Mouse (Mus musculus) stomach, embryonic 15.5 days (tissue): Measurements from ENCODE around the gene Dgcr2. TPM values are rescaled to one million over a fixed set of nuclear protein-coding genes. Genes with fewer than 3 reads are reported as not detected.

ENCODE experiments used
- ATAC-seq: fragments of 200-750 bp; cut with Nextera tagmentation; 2 replicates; pipeline ENCODE4 v1.8.0; 2017; ENCODE audit warnings: low read depth, moderate number of reproducible peaks, moderate TSS enrichment; ENCODE audit not compliant: insufficient read depth, low FRiP score
- H3K27ac ChIP-seq: fragments of 300-500 bp; sonication (generic); 2 replicates; pipeline ENCODE4 v1.5.1; 2015; ENCODE audit warnings: mild to moderate bottlenecking, inconsistent platforms
- H3K27me3 ChIP-seq: fragments of 300-500 bp; sonication (generic); replicated peaks from 2 replicates; pipeline ENCODE4 v1.6.1; 2015; ENCODE audit warnings: inconsistent platforms
- H3K36me3 ChIP-seq: fragments of 300-500 bp; sonication (generic); 2 replicates; pipeline ENCODE4 v1.6.1; 2015; ENCODE audit warnings: inconsistent platforms
- H3K4me1 ChIP-seq: fragments of 300-500 bp; sonication (generic); 2 replicates; pipeline ENCODE4 v1.6.1; 2015; ENCODE audit warnings: inconsistent platforms
- H3K4me2 ChIP-seq: fragments of 300-500 bp; sonication (generic); 2 replicates; pipeline ENCODE4 v1.6.1; 2015; ENCODE audit warnings: mild to moderate bottlenecking, inconsistent platforms
- H3K4me3 ChIP-seq: fragments of 300-500 bp; sonication (generic); replicated peaks from 2 replicates; pipeline ENCODE4 v1.5.1; 2015; ENCODE audit warnings: inconsistent platforms
- H3K9ac ChIP-seq: fragments of 300-500 bp; sonication (generic); 2 replicates; pipeline ENCODE4 v1.6.1; 2015; ENCODE audit warnings: inconsistent platforms
- H3K9me3 ChIP-seq: fragments of 300-500 bp; sonication (generic); 2 replicates; pipeline ENCODE4 v1.6.1; 2016; ENCODE audit warnings: inconsistent platforms
- WGBS: fragments of 180-500 bp; shearing (Covaris S2); methylation state at CpG from one replicate; pipeline ENCODE4 v1.1.7; 2015; 5-methylcytosine and 5-hydroxymethylcytosine counted together
- polyA plus RNA-seq: library from polyadenylated mRNA; unstranded; fragments of >200 nt; fragmentation: Nextera tagmentation; extraction: Ambion mirVana; gene quantifications from 2 replicates; pipeline ENCODE4 v1.2.1, GENCODE M21; 2015

Dgcr2 gene
- polyA plus RNA-seq, result 74.6 and 80.5 TPM in 2 replicates

- WGBS, result 88% methylated on average over 14 of the region's 14 CpGs
- Histone ChIP-seq H3K4me2 (no peak within 1 kb of the TSS), H3K27ac (no peak within 1 kb of the TSS), H3K4me3 (no peak within 1 kb of the TSS), H3K27me3 (no peaks in the 10 kb centered on the region), H3K9ac (no peak within 1 kb of the TSS), H3K36me3 (peaks cover 42% of the 10 kb centered on the region), H3K9me3 (no peaks in the 10 kb centered on the region), H3K4me1 (no peaks in the 10 kb centered on the region)
- ATAC-seq, result no peak
Measured at GRCm38 (mm10) chr16:17898462-17898861, at the start of gene Dgcr2, which contains the start of gene Tssk2. Gene Dgcr2 (minus strand): TSS chr16:17898562. Gene Tssk2 (plus strand): TSS chr16:17898637.

DNA sequence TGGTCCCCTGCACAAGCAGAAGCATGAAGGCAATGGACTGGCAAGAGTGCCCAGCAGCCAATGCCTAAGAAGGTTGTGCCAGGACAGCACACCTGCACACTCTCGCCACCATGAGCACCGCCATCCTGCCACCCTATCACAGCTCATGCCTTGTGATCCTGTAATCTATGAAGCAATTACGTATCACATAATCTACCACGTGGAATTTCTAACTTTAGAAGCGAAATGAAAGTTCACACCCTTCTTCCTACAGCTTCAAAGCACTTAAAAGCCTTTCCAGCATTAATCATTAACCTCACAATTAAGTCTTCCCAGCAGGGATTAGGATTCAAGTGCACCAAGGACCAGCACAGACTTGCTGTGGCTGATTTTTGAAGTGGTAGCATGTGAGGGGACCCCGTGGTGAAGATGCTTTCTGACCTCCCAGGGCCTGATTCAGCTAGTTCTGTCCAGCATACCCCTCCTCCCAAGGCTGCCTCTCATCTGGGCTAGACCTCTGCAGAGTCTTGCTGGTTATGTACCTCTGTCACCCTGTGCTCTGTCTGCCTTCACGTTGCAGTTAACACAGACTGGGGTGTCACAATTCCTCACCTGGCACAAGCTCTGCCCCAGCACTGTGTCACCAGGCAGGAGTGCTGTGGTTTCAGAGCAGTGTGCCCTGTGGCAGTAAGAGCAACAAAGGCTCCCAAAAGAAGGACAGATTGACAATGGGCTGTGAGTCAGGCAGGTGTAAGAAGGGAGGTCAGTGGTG lies 46.9 kb upstream of the Dgcr2 start:
- Histone ChIP-seq H3K4me2 (peak overlapping the region; percentile 9; the same call in 1 of the 2 replicates), H3K27me3 (no peaks in the 10 kb centered on the region), H3K9ac (no peak overlapping the region), H3K36me3 (no peaks in the 10 kb centered on the region), H3K4me1 (no peaks in the 10 kb centered on the region), H3K4me3 (no peak overlapping the region), H3K9me3 (no peaks in the 10 kb centered on the region), H3K27ac (0 out of 2 replicates have a peak overlapping the region, but pooled peaks have one; percentile 40)
- WGBS, result 46% methylated on average over 7 of the region's 7 CpGs
- peak; percentile 39; the same call in 1 of the 2 replicates for ATAC-seq

GRCm38 (mm10) chr16:17943466-17943865 lies 45.1 kb upstream of the Dgcr2 start:
- ATAC-seq, result no peak
- H3K36me3 ChIP-seq, result no peaks in the 10 kb centered on the region
- 62% methylated on average over 8 of the region's 8 CpGs for WGBS
- H3K4me3 ChIP-seq, result no peak overlapping the region
- H3K9ac ChIP-seq, result no peak overlapping the region
- H3K27me3 ChIP-seq, result no peaks in the 10 kb centered on the region
- peaks cover 11% of the 10 kb centered on the region for H3K4me1 ChIP-seq
- no peak overlapping the region for H3K27ac ChIP-seq
- H3K9me3 ChIP-seq, result no peaks in the 10 kb centered on the region
- H3K4me2 ChIP-seq, result no peak overlapping the region

DNA sequence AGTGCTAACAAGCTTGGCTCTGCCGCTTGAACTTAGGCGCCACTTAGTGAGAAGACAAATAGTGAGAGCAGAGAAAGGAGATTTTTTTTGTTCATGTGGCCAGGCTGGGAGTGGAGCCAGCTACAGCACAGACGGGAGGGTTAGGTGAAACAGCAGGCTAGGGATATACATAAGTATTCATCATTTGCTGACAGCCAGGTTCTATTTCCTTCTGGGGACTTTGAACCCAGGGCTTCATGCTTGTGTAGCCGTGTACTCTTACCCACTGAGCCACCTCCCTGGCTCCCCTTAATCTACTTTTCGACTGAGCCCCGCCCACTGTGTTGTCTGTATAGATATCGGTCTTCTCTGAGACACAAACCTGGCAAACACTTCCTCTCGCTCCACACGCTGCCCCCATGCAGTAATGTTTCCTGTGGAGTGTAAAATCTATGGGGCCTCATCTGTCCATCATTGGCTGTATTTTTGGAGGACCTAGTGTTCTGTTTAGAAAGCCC lies 40.9 kb upstream of the Dgcr2 start:
- Histone ChIP-seq H3K9ac (no peak overlapping the region), H3K9me3 (no peaks in the 10 kb centered on the region), H3K4me2 (peak overlapping the region; percentile 19; the same call in 1 of the 2 replicates), H3K27me3 (no peaks in the 10 kb centered on the region), H3K4me1 (peaks cover 13% of the 10 kb centered on the region), H3K36me3 (no peaks in the 10 kb centered on the region), H3K27ac (peak overlapping the region; percentile 72), H3K4me3 (no peak overlapping the region)
- 28% methylated on average over 9 of the region's 9 CpGs for WGBS
- ATAC-seq, result peak; percentile 81

DNA sequence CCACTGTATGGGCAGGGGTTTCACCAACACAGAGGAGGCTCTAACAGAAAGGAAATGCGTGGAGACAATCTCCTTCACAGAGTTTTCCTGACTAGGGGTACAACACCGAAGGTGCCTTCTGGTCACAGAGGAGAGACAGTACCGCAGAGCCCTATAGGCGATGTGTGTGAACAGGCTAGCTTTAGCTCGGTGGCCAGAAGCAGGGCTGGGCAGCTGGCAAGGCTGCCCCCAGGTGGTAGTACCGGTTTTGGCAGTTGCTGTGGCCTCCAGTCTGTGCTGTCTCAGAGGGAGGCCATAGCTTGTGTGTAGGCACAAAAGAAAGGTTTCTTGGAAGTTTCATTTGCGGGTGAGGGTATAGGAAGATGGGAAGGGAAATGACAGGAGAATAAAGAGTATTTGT lies 40.5 kb upstream of the Dgcr2 start:
- H3K9me3 ChIP-seq, result no peaks in the 10 kb centered on the region
- H3K4me1 ChIP-seq, result peaks cover 13% of the 10 kb centered on the region
- WGBS, result 10% methylated on average over 7 of the region's 7 CpGs
- no peaks in the 10 kb centered on the region for H3K36me3 ChIP-seq
- H3K27me3 ChIP-seq, result no peaks in the 10 kb centered on the region
- peak; percentile 89 for ATAC-seq
- peak overlapping the region; percentile 19; the same call in 1 of the 2 replicates for H3K4me2 ChIP-seq
- no peak overlapping the region for H3K9ac ChIP-seq
- no peak overlapping the region for H3K4me3 ChIP-seq
- peak overlapping the region; percentile 72 for H3K27ac ChIP-seq

- Histone ChIP-seq H3K36me3 (no peaks in the 10 kb centered on the region), H3K27me3 (no peaks in the 10 kb centered on the region), H3K4me2 (no peak overlapping the region), H3K4me3 (no peak overlapping the region), H3K4me1 (peaks cover 13% of the 10 kb centered on the region), H3K9ac (no peak overlapping the region), H3K9me3 (no peaks in the 10 kb centered on the region), H3K27ac (no peak overlapping the region)
- ATAC-seq, result no peak
- 65% methylated on average over 7 of the region's 7 CpGs for WGBS
Measured at GRCm38 (mm10) chr16:17938187-17938586, 39.8 kb upstream of the Dgcr2 start.

- Histone ChIP-seq H3K36me3 (no peaks in the 10 kb centered on the region), H3K9ac (no peak overlapping the region), H3K4me1 (peaks cover 13% of the 10 kb centered on the region), H3K27ac (no peak overlapping the region), H3K9me3 (no peaks in the 10 kb centered on the region), H3K27me3 (no peaks in the 10 kb centered on the region), H3K4me3 (no peak overlapping the region), H3K4me2 (no peak overlapping the region)
- WGBS, result 80% methylated on average over 10 of the region's 10 CpGs
- no peak for ATAC-seq
Measured at GRCm38 (mm10) chr16:17936776-17937175, 38.4 kb upstream of the Dgcr2 start.

DNA sequence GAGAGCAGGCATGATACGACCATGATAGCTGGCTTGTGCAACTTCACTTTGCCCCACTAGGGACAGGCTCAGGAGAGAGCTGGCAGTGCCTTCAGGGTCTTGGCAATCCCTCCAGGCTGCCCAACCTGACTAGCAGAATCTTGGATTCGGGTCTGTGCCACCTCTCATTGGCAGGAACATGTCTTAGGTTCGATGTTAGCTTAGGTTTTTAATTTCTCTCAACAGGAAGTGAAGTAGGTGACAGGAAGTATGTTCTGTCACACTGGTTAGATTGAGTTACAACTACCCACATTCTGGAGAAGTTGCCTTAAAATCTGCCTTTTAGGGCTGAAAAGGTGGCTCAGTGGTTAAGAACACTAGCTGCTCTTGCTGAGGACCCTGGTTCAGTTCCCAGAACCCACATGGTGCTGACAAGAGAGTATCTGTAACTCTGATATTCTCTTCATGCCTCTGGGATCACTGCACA lies 36.1 kb upstream of the Dgcr2 start:
- Histone ChIP-seq H3K9me3 (no peaks in the 10 kb centered on the region), H3K4me3 (no peak overlapping the region), H3K9ac (no peak overlapping the region), H3K36me3 (no peaks in the 10 kb centered on the region), H3K4me2 (no peak overlapping the region), H3K27me3 (no peaks in the 10 kb centered on the region), H3K4me1 (peaks cover 13% of the 10 kb centered on the region), H3K27ac (no peak overlapping the region)
- 59% methylated on average over 3 of the region's 3 CpGs for WGBS
- ATAC-seq, result no peak

DNA sequence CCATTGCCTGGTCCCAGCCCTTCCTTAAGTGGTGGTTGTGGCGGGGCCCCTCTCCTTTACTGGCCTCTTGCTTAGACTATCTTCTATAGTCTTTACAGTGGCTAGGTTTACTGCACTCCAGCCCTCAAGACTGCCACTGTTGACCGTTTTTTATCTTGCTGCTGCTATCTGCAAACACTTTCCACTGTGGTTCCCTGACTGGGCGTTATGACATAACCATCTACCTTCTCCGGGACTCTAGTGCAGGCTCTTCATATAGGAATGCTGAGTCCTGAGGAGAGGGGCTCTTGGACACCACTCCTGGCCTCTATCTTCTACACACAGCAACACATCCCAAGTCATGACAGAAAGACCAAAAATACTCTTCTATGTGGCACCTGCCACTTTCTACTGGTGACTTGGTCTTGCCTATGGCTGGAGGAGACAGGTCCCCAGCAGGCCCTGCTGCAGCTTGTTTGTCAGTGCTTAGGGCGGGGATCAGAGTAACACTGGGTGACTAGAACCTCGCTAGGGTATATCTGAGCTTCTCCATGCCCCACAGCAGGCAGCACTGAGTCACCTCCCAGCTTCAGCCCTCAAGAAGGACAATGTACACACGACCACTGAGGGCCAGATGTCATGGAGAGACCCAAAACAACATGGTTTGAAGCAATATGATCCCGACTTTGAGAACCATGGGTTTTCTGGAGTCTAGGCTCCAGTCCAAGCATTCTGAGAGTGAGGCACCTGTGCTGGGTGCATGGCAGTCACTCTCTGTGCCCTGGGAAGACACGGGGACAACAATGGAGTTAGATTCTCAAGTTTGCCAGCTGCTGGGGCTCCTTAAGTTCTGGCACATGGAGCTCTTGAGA lies 35.5 kb upstream of the Dgcr2 start:
- 69% methylated on average over 9 of the region's 9 CpGs for WGBS
- no peak for ATAC-seq

DNA sequence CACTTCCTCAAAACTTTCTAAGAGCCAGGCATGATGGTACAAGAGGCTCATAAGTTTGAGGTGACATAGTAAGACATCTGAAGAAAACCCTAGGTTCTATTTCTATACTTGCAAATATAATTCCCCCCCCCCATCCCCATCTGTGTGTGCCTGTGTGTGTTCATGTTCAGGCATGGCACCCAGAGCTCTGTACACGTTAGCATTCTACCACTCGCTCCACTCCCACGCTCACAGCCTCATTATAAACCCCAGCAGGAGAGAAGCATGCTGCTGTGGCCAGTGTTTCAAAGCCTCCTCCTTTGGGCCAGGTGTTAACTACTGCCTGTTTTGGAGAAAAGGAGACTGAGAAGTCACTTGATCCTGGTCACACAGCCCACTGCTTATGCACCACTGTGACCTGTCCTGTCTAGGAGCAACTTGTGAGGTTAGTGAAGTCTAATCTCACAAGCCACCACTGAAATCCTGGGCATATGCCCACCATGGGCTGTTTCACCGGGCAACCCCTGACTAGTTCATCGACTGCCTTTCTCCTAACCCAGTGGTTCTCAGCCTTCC lies 33.6 kb upstream of the Dgcr2 start:
- 71% methylated on average over 5 of the region's 5 CpGs for WGBS
- H3K36me3 ChIP-seq, result no peaks in the 10 kb centered on the region
- H3K27me3 ChIP-seq, result no peaks in the 10 kb centered on the region
- no peak for ATAC-seq
- no peak overlapping the region for H3K4me2 ChIP-seq
- no peaks in the 10 kb centered on the region for H3K9me3 ChIP-seq
- no peak overlapping the region for H3K27ac ChIP-seq
- peaks cover 9% of the 10 kb centered on the region for H3K4me1 ChIP-seq
- no peak overlapping the region for H3K9ac ChIP-seq
- no peak overlapping the region for H3K4me3 ChIP-seq

More for the DNA sequence above, 35.5 kb upstream of the Dgcr2 start:
- H3K4me3 ChIP-seq, result no peak overlapping the region
- no peaks in the 10 kb centered on the region for H3K36me3 ChIP-seq
- H3K27me3 ChIP-seq, result no peaks in the 10 kb centered on the region
- no peaks in the 10 kb centered on the region for H3K9me3 ChIP-seq
- peaks cover 8% of the 10 kb centered on the region for H3K4me1 ChIP-seq
- H3K9ac ChIP-seq, result no peak overlapping the region
- H3K27ac ChIP-seq, result no peak overlapping the region
- no peak overlapping the region for H3K4me2 ChIP-seq

GRCm38 (mm10) chr16:17929631-17930030 lies 31.3 kb upstream of the Dgcr2 start:
- Histone ChIP-seq H3K9ac (no peak overlapping the region), H3K4me1 (peaks cover 16% of the 10 kb centered on the region), H3K9me3 (no peaks in the 10 kb centered on the region), H3K27me3 (no peaks in the 10 kb centered on the region), H3K27ac (no peak overlapping the region), H3K36me3 (peaks cover 12% of the 10 kb centered on the region; the same call in 1 of the 2 replicates), H3K4me2 (no peak overlapping the region), H3K4me3 (no peak overlapping the region)
- 72% methylated on average over 2 of the region's 2 CpGs for WGBS
- ATAC-seq, result no peak
